Mouse (Mus musculus): ENCODE measurements around the gene Nxph4.

Nxph4 gene

DNA sequence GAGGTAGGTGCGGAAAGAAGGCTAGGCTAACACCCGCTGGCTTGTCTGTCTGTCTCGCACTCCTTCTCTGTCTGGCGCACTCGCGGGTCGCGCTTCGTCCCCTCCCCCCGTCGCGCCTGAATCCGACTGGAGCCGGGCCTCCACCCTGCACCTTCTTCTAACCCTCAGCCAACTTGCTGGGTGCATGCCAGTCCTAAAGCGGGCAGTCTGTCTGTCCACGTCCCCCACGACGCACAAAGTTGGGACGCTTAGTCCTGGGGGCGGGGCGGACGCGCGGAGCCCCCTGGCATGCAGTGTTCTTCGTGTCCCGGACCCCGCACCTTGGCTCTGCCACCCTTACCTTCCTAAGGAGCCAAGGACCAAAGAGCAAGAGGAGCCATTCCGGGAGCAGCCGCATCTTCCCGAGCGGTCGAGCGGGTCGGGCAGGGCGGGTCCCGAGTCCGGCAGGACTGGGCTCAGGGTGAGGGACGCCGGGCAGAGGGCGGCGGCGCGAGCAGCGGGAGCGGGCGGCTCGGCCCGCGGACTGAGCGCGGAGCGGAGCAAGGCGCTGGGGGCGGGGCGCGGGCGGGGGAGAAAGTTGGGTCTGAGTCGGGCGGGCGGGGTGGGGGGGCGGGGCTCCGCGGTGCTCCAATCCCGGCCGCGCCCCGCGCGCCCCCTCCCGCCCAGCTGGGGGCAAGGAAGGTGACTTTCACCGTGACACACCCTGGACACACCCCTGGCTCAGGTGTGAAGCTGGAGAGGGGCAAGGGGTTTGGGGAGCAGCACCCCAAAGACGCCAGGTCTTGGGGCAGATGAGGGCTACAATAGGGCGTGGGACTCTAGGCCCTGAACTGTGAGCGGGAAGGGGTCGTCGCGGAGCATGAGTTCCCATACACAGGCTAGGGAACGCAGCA is at the start of gene Nxph4:
Gene Nxph4, minus strand, starts transcription at position 524 of the 893 bp plus-strand sequence.
- DNase-seq = no peak

DNA sequence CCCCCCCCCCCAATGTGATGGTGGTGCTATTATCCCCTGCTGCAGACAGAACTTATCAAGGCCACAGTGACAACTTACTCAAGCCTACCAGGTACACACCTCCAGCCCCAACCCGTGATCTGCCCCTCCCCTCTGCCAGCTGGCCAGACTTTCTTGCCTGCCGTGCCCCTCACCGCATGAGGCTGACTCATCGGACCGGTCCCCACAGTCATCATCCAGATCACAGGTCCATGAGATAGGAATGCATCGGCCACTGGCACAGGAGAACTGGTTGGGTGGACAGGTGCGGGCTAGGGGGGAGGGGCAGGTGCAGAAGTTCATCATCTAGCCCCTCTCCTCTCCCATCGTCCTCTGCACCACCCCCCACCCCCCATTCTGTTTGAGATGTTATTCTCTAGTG is 49.3 kb upstream of the Nxph4 start:
- no peak for DNase-seq

DNA sequence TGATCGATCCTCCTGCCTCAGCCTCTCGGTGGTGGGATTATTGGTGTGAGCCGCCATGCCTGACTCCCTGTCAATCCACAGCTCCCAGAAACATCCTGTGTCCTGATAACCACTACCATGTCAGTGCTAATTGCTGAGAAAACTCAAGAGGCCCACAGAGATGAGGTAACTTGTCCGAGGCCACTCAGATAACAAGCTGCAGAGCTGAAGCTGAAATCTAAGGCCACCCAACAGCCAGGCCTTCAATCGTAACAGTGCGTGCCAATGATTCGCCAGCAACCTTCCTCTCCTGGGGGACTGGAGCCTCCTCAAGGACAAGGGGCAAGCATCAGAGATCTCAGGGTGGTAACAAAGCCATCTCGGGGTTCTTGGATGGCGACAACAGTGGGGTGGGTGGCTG is 46.9 kb upstream of the Nxph4 start:
- no peak for DNase-seq

DNA sequence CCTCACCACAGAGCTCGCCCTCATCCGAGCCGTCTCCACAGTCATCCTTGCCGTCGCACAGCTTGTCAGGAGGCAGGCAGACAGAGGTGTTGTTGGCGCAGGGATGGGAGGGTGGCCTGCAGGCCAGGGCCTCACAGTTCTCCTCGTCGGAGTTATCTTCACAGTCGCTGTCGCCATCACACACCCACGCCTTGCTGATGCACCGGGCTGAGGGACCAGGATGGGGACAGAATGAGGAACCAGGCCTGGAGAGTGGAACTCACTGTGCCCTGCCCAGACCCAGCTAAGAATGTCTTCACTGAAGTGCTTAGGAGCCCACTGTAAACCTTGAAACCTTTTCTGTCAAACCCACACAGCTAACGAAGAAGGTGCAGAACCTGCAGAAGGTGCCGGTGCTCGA is 43.6 kb upstream of the Nxph4 start:
- no peak for DNase-seq

DNA sequence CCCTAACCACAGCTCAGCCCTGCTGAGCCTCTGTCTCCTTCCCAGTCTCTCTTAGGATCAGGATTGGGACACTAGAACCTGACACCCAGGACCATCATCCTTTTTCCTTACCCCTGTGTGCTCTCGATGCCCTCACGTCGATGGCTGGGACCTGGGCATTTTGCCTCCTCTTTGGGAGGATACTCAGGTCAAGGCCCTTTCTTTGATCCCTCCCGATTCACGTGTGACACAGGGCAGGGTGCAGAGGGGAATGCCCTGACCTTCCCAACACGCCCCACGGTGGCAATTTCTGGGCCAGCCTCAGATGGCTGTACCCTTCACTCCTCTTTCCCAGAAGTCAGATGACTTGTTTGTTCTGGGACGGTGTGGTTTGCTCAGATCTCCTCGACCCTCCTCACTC is 42.8 kb upstream of the Nxph4 start:
- DNase-seq = no peak

DNA sequence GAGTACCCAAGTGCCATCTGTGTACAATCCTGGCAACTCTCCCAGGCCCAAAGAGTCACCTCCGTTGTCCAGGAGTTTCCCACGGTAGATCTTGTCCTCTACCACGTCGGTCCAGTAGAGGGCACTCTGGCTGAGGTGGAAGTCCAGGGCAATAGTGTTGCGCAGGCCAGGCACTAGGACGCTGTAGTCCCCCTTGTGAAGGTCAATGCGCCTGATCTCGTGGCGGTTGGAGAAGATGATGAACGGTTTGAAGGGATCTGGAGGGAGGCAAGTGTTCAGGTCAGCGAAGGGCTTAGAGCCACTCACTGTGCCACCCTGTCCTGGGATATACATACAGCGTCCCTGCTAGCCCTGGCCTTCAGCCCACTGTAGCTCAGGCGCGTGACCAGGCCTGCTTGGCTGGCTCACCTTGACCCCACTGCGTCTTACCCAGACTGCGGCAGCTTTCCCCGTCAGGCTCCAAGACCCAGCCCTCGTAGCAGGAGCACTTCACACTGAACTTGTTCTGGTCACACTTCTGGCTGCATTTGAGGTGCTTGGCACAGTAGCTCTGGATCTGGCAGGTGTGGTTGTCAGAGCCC is 42.1 kb upstream of the Nxph4 start:
- peak; percentile 88 for DNase-seq

DNA sequence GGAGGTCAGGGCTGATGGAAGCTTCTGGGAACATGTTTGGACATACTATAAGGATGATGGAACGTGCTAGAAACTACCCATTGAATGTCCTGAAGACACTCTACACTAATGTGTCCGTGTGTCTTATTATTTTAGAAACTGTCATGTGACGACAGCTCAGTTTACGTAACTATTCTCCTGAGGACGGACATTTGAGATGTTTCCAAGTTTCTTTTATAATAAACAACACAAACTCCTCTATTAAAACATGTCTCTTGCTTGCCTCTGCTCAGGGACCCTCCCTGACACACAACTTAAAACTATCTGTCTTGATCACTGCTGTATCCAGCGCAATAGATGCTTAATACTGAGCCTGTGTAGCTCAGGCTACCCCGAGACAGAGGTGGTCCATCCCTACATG is 41.4 kb upstream of the Nxph4 start:
- DNase-seq = no peak

DNA sequence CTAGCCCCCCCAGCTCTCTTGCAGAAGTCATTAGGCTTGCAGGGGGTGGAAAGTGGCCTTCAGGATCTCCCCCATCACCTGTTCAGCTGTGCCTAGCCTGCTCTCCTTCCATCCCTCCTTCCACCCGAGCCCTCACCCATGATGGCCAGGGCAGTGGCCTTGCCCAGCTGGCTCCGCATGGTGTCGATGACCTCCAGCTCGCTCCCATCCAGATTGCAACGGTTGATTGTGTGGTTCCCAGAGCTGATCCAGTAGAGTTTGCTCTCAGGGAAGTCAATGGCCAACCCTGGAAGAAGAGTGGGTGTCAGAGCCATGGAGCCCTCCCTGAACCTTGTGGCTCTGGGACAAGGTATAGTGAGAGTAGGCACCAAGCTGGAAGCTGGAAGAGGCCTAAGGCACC is 37.9 kb upstream of the Nxph4 start:
- DNase-seq = no peak

DNA sequence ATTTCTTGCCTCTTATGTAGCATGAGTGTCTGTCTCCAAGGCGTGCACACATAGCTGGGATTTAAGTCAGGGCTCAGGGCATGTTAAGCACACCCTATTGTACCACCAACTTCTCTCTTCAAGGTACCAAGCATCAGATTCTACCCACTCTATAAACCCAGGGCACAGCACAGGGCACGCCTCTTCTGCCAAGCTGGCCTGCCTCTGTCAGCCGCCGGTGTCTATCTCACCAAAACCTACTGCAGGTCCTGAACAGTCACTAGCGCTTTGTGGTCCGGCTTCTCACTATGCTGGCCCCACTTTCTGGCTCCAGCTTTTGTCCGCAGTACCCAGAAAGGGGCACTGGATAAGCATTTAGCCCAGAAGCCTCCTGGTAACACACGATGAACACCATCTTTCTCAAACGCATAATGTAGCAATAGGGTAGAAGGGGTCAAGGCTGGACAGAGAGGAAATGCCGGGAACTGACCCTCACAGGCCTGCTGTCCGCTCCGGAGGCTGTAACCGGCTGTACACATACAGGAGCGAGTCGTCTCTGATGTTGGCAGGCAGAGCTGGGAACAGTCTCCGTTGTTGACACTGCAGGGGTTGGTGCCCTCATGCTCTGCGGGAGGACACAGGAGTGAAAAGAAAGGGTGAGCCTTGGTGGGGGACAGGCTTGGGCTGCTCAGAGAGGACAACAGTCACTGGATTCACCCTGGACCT is 36.7 kb upstream of the Nxph4 start:
- no peak for DNase-seq

DNA sequence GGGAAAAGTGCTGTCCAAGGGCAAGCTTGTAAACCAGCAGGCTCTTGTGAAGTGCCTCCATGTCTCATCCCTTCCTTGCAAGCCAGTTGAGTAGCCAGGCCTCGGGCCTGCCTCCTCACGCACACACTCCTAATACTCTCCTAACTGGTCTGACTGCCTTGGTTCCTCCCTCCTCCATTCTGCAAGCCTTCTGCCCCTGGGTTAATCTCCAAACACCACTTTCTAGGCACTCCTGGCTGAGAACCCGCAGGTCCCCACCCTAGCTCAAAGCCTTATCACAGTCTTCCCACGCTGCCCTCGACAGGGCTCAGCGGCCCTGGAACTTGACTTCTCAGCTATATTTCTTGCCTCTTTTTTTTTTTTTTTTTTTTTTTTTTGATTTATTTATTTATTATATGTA is 36.0 kb upstream of the Nxph4 start:
- no peak for DNase-seq

DNA sequence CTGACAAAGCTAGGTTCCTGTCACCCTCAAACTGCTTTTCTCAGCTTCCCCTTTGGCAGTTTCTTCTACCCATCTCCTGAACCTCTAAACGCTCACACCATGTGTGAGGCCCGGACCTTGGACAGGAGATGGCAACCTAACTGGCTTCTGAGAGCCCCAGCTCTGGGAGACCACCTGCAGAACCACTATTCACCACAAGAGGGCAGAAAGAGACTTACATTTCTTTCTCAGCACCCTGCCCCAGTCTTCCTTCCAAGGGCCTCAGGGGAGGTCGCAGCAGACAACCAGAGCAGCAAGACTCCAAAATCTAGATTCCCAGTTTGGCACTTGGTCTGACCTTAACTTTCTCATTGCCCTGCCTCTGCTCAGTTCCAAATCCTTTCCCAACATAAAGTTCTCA is 35.1 kb upstream of the Nxph4 start:
- peak; percentile 86 for DNase-seq

DNA sequence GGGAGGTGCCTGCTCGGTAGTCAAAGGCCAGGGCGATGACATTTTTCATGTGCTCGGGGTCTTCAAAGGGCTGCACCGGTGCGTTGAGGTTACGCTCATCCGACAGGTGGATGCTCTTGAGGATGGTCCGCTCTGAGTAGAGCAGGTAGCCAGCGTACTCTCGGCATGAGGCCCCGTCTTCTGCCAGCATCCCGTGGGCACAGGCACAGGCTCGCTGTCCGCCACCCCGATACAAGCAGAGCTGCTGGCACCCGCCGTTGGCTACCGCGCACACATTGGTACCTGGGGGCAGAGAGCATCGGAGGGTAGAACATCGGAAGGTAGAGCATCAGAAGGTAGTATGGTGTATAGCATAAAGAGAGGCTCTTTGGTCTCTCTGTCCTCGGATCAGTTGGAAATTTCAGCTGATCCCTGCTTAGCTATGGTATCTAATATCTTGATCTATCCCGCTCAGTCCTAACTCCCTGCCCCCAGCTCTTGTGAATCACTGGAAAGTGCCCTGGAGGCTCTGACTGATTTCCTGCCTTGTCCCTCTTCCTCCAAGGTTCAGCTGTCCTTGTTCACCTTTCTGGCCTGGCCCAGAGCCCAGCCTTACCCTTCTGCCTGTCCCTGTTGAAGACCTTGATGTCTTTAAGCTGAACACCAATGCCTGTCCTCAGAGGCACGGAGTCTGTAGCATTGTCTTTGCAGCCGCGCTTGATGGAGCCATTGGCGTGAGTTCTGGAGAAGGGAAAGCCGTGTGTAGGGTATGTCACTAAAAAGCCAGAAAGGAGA is 32.4 kb upstream of the Nxph4 start:
- peak; percentile 54 for DNase-seq

DNA sequence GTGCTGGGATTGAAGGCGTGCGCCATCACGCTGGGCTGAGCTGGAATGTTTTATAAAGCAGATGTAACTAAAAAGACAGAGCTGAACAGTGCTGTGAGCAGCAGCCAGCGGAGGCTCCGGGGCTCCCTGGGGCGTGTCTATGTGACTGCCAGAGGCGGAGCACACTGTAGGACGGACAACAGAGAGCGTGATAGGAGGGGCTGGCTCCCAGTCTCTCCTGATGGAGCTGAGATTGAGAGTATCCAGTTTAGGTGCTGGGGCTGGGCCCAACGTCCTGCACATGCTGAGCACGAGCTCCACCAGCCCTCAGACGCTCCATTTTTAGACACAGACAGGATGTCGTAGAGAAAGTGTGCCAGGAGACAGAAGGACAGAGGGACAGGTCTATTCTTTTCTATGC is 29.9 kb upstream of the Nxph4 start:
- DNase-seq = no peak

DNA sequence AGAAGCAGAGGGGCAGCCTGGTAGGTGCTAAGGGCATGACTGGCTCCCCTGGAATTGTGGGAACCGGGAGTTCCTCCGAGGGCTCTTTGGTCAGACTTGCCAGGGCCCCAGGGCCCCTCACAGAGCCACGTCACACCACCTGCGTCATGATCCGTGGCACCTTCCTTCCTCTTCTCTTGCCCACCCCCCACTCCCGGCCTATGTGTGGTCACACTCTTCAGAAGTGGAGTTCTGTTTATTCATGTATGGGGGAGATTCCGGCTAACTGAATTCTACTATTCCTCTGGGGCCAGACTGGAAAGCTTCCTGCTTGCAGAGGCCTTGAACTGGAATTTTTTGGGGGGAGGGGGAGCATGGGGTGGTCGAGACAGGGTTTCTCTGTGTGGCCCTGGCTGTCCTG is 29.5 kb upstream of the Nxph4 start:
- DNase-seq = no peak

DNA sequence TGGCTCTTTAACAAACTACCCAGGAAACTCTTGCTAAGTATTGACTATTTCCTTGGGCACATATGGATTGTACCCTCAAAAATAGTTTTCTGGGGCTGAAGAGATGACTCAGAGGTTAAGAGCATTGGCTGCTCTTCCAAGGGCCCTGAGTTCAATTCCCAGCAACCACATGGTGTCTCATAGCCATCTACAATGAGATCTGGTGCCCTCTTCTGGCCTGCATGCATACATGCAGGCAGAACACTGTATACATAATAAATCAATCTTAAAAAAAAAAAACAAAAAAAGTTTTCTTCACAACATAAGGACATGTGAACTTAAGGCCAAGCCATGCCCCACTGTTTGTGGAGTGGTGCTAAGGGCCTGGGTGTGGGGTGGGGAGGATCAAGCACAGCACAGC is 26.8 kb upstream of the Nxph4 start:
- DNase-seq = no peak

DNA sequence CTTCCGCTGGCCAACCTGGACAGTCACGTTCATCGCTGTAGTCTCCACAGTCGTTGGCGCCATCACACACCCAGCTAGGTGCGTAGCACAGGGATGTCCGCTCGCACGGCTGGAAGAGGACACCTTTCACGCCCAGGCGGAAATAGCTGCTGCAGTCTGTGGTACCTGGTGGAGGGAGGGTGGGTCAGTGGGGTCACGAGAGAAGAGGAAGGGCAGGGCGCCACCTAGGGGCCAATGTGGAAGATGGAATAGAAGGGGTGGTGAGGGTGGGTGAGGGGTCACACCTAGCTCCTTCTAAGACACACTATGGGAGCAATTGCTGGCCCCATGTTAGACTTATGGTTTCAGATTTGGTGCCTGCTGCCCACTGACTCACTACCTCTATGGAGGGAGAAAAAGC is 23.0 kb upstream of the Nxph4 start:
- no peak for DNase-seq

DNA sequence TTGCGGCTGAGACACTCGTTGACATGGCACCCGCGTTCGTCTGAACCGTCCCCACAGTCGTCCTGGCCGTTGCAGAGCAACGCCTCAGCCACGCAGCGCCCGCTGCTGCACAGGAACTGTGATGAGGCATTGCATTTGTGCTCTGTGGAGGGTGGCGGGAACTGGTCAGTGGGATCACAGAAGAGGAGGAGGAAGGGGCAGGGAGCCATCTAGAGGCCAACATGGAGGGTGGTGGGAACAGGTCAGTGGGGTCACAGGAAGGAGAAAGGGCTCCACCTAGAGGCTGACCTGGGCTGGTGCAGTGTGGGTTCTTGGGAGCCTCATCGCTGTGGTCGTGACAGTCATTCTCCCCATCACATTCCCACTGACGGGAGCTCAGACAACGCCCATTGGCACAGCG is 21.3 kb upstream of the Nxph4 start:
- peak; percentile 56 for DNase-seq

DNA sequence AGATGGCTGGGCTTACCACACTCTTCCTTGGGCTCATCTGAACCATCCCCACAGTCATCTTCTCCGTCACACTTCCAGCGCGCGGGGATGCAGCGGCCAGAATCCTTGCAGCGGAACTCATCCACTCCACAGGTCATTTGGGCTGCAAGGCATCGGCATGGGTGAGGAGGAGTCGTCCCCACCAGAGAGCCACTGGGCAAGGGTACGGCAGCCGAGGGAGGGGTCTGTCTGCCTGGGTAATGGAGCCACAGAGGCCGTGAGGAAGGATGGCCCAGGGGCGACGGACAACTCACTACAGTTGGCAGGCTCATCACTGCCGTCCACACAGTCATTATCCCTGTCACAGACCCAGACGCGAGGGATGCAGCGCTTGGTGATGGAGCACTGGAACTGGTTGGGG is 15.5 kb upstream of the Nxph4 start:
- no peak for DNase-seq

DNA sequence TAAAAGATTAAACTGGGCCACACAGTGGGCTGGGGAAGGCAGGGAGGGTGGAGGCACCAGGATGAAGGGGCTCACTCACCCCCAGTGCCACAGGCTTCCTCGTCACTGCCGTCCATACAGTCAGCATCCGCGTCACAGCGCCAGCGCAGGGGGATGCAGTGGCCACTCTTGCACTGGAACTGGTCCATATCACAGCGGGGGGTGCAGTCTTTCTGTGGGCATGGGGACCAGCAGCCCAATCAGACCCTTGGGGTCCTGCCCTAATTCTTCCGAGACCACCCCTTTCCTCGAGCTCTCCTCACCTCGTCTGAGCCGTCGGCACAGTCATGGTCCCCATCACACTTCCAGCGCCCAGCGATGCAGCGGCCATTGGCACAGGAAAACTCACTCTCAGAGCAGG is 13.9 kb upstream of the Nxph4 start:
- no peak for DNase-seq

DNA sequence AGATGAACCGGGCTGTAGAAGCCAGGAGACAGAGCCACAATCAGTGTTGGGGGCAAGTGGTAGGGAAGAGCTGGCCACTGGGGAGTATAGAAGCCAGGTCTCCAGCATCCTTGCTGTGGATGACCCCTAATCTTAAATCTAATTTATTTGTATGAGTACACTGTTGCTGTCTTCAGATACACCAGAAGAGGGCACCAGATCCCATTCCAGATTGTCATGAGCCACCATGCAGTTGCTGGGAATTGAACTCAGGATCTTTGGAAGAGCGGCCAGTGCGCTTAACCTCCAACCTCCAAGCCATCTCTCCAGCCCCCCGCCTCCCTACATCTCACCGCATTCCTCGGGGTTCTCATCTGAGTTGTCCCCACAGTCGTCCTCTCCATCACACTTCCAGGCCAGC is 12.1 kb upstream of the Nxph4 start:
- no peak for DNase-seq

DNA sequence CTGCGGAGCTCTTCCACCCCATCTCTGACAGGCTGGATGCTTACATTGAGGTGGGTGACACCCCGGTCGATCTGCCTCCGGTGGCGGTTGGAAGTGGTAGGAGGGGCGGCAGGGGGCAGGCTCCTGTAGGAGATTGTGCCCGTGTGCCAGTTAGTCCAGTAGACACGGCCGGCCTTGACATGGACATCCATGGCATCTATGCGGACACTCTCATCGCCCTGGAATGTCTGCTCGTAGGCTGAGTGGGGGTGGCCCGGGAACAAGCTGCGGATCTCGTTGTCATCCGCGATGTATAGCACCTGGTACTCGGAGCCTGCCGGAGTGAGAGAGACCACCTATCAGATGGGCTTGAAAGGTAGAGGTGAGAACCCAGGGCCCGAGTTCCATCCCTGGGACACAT is 10.0 kb upstream of the Nxph4 start:
- no peak for DNase-seq

DNA sequence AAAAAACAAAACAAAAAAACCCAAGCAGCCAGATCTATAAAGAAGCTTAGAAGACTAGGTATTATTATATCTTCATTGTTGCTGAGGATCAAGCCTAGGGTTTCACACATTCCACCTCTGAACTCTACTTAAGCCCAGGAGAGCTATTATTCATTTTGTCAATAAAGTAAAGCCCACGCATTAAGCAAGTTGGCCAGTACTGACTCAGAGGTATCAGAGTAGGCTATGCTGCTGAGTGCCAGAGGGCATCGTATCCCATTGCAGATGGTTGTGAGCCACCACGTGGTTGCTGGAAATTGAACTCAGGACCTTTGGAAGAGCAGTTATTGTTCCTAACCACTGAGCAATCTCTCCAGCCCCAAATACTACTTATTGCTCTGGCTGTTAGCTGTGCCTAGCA is 9.6 kb upstream of the Nxph4 start:
- no peak for DNase-seq

DNA sequence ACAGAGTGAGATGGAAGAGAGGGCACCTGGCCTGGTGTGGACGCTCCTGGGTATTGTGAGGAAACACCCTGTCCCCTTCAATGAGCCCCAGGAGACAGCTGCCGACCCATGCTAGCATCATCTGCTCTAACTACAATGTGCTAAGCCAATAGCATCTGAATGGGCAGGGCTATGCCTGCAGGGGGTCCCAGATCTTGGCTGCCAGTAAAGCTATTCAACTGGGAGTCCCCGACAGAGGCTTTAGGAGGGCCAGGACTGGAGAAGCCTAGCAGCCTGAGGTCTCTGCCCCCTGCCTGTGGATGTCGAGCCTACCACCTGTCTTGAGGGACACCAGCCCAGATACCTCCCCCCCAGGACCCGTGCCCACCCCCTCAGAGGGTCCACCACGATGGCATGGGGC is 8.4 kb upstream of the Nxph4 start:
- DNase-seq = no peak

Measured in cerebellum, adult 9-10 months (tissue).